Mouse (Mus musculus) stomach, postnatal 0 days (tissue): ENCODE measurements around the gene Dot1l. TPM values are rescaled to one million over a fixed set of nuclear protein-coding genes. Genes with fewer than 3 reads are reported as not detected.

Experiments
- ATAC-seq: fragments of 200-750 bp; cut with Nextera tagmentation; 2 replicates; pipeline ENCODE4 v1.8.0; 2017; ENCODE audit not compliant: low FRiP score, low TSS enrichment
- DNase-seq: peaks from one replicate; pipeline ENCODE4 v3.0.0-alpha.2; 2016; ENCODE audit warnings: low spot score
- H3K27ac ChIP-seq: fragments of 300-500 bp; sonication (generic); replicated peaks from 2 replicates; pipeline ENCODE4 v1.5.1; 2014; ENCODE audit warnings: mild to moderate bottlenecking, control low read depth
- H3K27me3 ChIP-seq: fragments of 300-500 bp; sonication (generic); 2 replicates; pipeline ENCODE4 v1.6.1; 2014; ENCODE audit warnings: low read length; ENCODE audit not compliant: control insufficient read depth, insufficient read depth
- H3K36me3 ChIP-seq: fragments of 300-500 bp; sonication (generic); 2 replicates; pipeline ENCODE4 v1.6.1; 2014; ENCODE audit warnings: low read length, mixed read lengths; ENCODE audit not compliant: control insufficient read depth, insufficient read depth
- H3K4me1 ChIP-seq: fragments of 300-500 bp; sonication (generic); replicated peaks from 2 replicates; pipeline ENCODE4 v1.6.1; 2014; ENCODE audit warnings: antibody characterized with exemption; ENCODE audit not compliant: control insufficient read depth, insufficient read depth
- H3K4me2 ChIP-seq: fragments of 300-500 bp; sonication (generic); replicated peaks from 2 replicates; pipeline ENCODE4 v1.6.1; 2014; ENCODE audit warnings: low read depth, mild to moderate bottlenecking, control low read depth, moderate library complexity
- H3K4me3 ChIP-seq: fragments of 300-500 bp; sonication (generic); 2 replicates; pipeline ENCODE4 v1.5.1; 2014; ENCODE audit warnings: low read depth, low read length, control low read depth
- H3K9ac ChIP-seq: fragments of 300-500 bp; sonication (generic); 2 replicates; pipeline ENCODE4 v1.6.1; 2014; ENCODE audit warnings: mild to moderate bottlenecking, low read length, control low read depth, mixed read lengths
- H3K9me3 ChIP-seq: fragments of 300-500 bp; sonication (generic); 2 replicates; pipeline ENCODE4 v1.6.1; 2016; ENCODE audit warnings: low read length; ENCODE audit not compliant: control insufficient read depth
- CTCF ChIP-seq: IDR thresholded peaks from 2 replicates; pipeline ENCODE4 v1.5.1; 2016; ENCODE audit warnings: antibody characterized with exemption, low read depth, mild to moderate bottlenecking, moderate library complexity
- EP300 ChIP-seq: optimal IDR thresholded peaks from 2 replicates; pipeline ENCODE3; 2016; ENCODE audit warnings: antibody characterized with exemption
- WGBS: fragments of 180-500 bp; shearing (Covaris S2); extraction: QIAGEN DNeasy Blood & Tissue Kit; methylation state at CpG from one replicate; pipeline ENCODE4 v1.1.7; 2014; 5-methylcytosine and 5-hydroxymethylcytosine counted together
- polyA plus RNA-seq: library from polyadenylated mRNA; unstranded; fragments of >200 nt; fragmentation: Nextera tagmentation; extraction: Ambion mirVana; gene quantifications from 2 replicates; pipeline ENCODE4 v1.2.1, GENCODE M21; 2015

Dot1l gene
- polyA plus RNA-seq, 1 experiment from 2014 or later: 5.4 TPM

DNA sequence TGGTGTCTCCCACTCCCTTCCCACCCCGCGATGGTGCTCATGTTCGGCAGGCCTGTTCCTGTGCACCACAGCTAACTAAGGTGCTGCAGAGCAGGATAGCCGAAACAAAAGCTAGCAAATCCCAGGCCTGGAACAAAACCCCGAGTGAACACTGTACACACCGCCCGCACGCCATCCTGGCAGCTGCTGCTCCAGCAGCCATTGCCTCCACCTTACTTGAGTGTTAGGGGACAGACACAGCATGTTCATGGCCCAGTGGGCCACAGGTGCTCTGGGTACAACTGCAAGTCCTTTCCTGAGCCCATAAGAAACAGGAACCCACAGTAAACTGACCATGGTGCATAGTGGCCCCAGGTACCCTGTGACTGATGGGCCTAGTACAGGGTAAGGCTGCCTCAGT lies 39.7 kb downstream of the Dot1l start:
- H3K27ac ChIP-seq: no peak overlapping the region
- peaks cover 6% of the 10 kb centered on the region for H3K4me1 ChIP-seq
- H3K36me3 ChIP-seq: peaks cover 34% of the 10 kb centered on the region
- H3K27me3 ChIP-seq: no peaks in the 10 kb centered on the region
- WGBS: 69% methylated on average over 8 of the region's 8 CpGs
- ATAC-seq: no peak
- H3K9ac ChIP-seq: no peak overlapping the region; the same call in 1 of the 2 replicates
- H3K4me2 ChIP-seq: no peak overlapping the region
- DNase-seq: no peak
- no peak overlapping the region for H3K4me3 ChIP-seq
- no peaks in the 10 kb centered on the region for H3K9me3 ChIP-seq
- no peak for TF ChIP-seq CTCF
- TF ChIP-seq EP300: no peak

- WGBS: 81% methylated on average over 9 of the region's 9 CpGs
- no peak overlapping the region for H3K4me2 ChIP-seq
- no peaks in the 10 kb centered on the region for H3K27me3 ChIP-seq
- DNase-seq: no peak
- TF ChIP-seq EP300: no peak
- no peak for TF ChIP-seq CTCF
- H3K36me3 ChIP-seq: peaks cover 25% of the 10 kb centered on the region
- H3K4me1 ChIP-seq: peaks cover 6% of the 10 kb centered on the region
- H3K9me3 ChIP-seq: no peaks in the 10 kb centered on the region
- H3K27ac ChIP-seq: no peak overlapping the region
- ATAC-seq: no peak
- H3K9ac ChIP-seq: peak overlapping the region; percentile 97
- H3K4me3 ChIP-seq: no peak overlapping the region
Observed at GRCm38 (mm10) chr10:80796307-80796848, 41.4 kb downstream of the Dot1l start.

DNA sequence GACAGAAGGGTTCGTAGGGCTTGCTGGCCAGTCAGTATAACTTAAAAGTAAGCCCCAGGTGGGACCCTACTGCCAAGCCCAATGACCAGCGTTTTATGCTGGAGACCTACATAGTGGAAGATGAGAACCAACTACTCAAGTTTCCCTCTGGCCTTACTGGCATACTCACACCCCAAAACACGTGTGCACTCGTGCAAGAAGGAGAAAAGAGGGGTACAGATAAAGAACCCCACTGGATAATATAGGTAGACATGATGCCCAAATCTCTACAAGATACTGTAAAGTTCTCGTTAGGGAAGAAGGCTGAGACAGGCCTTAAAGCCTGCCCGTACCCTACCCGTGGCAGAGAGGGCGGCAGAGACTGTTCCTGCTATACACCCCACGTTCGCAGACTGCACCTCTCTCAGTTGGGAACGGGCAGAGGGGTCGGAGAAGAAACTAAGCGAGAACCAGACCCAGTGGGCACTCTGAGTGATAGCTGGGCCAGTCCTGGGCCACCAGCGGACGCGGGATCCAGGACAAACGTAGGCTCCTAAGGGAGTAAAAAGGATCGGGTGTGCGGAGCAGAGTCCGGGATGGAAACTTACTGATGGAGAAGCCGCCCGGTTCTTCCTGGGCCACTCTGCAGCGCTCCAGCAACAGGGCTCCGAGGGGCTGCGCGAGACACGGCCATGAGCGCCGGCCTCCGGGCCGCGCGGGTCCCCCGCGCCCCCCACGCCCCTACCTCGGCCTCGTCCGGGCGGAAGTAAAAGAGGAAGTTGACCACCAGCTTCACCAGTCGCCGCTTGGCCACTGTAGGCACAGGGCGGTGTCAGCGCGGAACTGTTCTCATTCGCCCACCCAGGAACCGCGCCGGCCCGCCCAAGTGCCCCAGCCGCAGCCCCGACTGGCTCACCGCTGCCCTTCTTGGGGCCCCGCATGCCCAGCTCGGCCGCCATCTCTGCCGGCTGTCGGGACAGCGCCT lies 42.5 kb downstream of the Dot1l start:
- ATAC-seq: peak; percentile 63
- peak overlapping the region; percentile 84 for H3K4me3 ChIP-seq
- H3K4me1 ChIP-seq: peaks cover 6% of the 10 kb centered on the region
- no peak for DNase-seq
- TF ChIP-seq EP300 (no peak), CTCF (no peak; the same call in 1 of the 2 replicates)
- WGBS: 2% methylated on average over 58 of the region's 59 CpGs
- H3K4me2 ChIP-seq: peak overlapping the region; percentile 74
- H3K9ac ChIP-seq: peak overlapping the region; percentile 97
- peak overlapping the region; percentile 98 for H3K27ac ChIP-seq
- no peaks in the 10 kb centered on the region for H3K27me3 ChIP-seq
- H3K36me3 ChIP-seq: peaks cover 26% of the 10 kb centered on the region
- no peaks in the 10 kb centered on the region for H3K9me3 ChIP-seq

DNA sequence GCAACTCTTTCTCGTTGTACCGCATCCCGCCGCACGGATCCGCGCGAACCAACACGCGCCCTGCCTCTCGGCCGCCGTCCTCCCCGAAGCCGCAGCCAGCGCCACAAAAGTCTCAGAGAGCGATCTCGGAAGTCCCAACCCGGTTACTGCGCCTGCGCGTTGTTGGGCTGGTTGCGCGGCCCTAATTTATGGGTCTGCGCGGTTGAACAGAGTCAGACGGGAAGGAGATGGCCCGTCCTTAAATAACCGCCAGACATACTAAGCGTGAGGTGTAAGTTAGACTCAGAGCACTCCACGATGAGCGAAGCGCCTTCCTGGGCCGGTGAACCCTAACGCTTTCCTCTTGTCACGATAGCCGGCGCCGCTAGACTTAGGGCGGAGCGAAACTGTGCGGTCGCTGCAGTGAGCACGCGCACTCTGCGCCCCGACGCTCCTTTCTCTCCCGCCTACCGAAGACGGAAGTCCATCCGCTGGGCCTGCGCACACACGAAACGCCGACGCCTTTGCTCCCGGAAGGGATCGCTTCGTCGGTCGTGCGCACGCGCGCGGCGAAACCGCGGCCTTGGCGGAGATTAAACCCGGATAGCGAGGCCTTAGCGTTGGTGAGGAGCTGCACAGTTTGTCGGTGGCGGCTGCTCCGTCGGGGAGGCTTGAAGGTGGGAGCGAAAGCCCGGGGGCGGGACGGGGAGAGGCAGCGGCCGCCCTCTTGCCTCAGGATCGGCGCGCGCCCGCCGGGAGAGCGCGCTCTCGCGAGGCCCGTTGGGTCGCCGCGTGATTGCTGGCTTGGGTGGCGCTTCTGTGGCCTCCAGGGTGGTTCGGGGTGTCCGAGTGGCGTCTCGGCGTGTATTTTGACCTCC lies 43.4 kb downstream of the Dot1l start, which contains the start of the genes Sf3a2 and Plekhj1:
TSS of gene Sf3a2 (plus strand) at position 49 of the 857 bp plus-strand sequence.
TSS of gene Plekhj1 (minus strand) at position 477 of the 857 bp plus-strand sequence.
- Histone ChIP-seq H3K36me3 (peaks cover 35% of the 10 kb centered on the region), H3K4me3 (peak within 1 kb of the TSS; percentile 84), H3K4me2 (peak within 1 kb of the TSS; percentile 74), H3K27ac (peak within 1 kb of the TSS; percentile 98), H3K4me1 (peaks cover 6% of the 10 kb centered on the region), H3K9me3 (no peaks in the 10 kb centered on the region), H3K27me3 (no peaks in the 10 kb centered on the region), H3K9ac (peak within 1 kb of the TSS; percentile 97)
- ATAC-seq (peak; percentile 92), DNase-seq (peak; percentile 94)
- under 1% methylated on average over 103 of the region's 104 CpGs for WGBS
- TF ChIP-seq CTCF (no peak), EP300 (no peak)

- H3K4me1 ChIP-seq: peaks cover 6% of the 10 kb centered on the region
- no peak for DNase-seq
- H3K9ac ChIP-seq: peak overlapping the region; percentile 97
- peak overlapping the region; percentile 74 for H3K4me2 ChIP-seq
- TF ChIP-seq EP300 (no peak), CTCF (no peak)
- H3K36me3 ChIP-seq: peaks cover 36% of the 10 kb centered on the region
- H3K27ac ChIP-seq: peak overlapping the region; percentile 98
- no peaks in the 10 kb centered on the region for H3K27me3 ChIP-seq
- no peaks in the 10 kb centered on the region for H3K9me3 ChIP-seq
- ATAC-seq: no peak
- 0% methylated on average over 18 of the region's 18 CpGs for WGBS
- H3K4me3 ChIP-seq: peak overlapping the region; percentile 84
Observed at GRCm38 (mm10) chr10:80799070-80799566, 44.1 kb downstream of the Dot1l start.
